Mouse (Mus musculus) stomach, postnatal 0 days (tissue): ENCODE data around the gene Urad. TPM values are rescaled to one million over a fixed set of nuclear protein-coding genes. Genes with fewer than 3 reads are reported as not detected.

ENCODE experiments used
- ATAC-seq: fragments of 200-750 bp; cut with Nextera tagmentation; 2 replicates; pipeline ENCODE4 v1.8.0; 2017; ENCODE audit not compliant: low FRiP score, low TSS enrichment
- DNase-seq: peaks from one replicate; pipeline ENCODE4 v3.0.0-alpha.2; 2016; ENCODE audit warnings: low spot score
- H3K27ac ChIP-seq: fragments of 300-500 bp; sonication (generic); replicated peaks from 2 replicates; pipeline ENCODE4 v1.5.1; 2014; ENCODE audit warnings: mild to moderate bottlenecking, control low read depth
- H3K27me3 ChIP-seq: fragments of 300-500 bp; sonication (generic); 2 replicates; pipeline ENCODE4 v1.6.1; 2014; ENCODE audit warnings: low read length; ENCODE audit not compliant: control insufficient read depth, insufficient read depth
- H3K36me3 ChIP-seq: fragments of 300-500 bp; sonication (generic); 2 replicates; pipeline ENCODE4 v1.6.1; 2014; ENCODE audit warnings: low read length, mixed read lengths; ENCODE audit not compliant: control insufficient read depth, insufficient read depth
- H3K4me1 ChIP-seq: fragments of 300-500 bp; sonication (generic); replicated peaks from 2 replicates; pipeline ENCODE4 v1.6.1; 2014; ENCODE audit warnings: antibody characterized with exemption; ENCODE audit not compliant: control insufficient read depth, insufficient read depth
- H3K4me2 ChIP-seq: fragments of 300-500 bp; sonication (generic); replicated peaks from 2 replicates; pipeline ENCODE4 v1.6.1; 2014; ENCODE audit warnings: low read depth, mild to moderate bottlenecking, control low read depth, moderate library complexity
- H3K4me3 ChIP-seq: fragments of 300-500 bp; sonication (generic); 2 replicates; pipeline ENCODE4 v1.5.1; 2014; ENCODE audit warnings: low read depth, low read length, control low read depth
- H3K9ac ChIP-seq: fragments of 300-500 bp; sonication (generic); 2 replicates; pipeline ENCODE4 v1.6.1; 2014; ENCODE audit warnings: mild to moderate bottlenecking, low read length, control low read depth, mixed read lengths
- H3K9me3 ChIP-seq: fragments of 300-500 bp; sonication (generic); 2 replicates; pipeline ENCODE4 v1.6.1; 2016; ENCODE audit warnings: low read length; ENCODE audit not compliant: control insufficient read depth
- CTCF ChIP-seq: IDR thresholded peaks from 2 replicates; pipeline ENCODE4 v1.5.1; 2016; ENCODE audit warnings: antibody characterized with exemption, low read depth, mild to moderate bottlenecking, moderate library complexity
- EP300 ChIP-seq: optimal IDR thresholded peaks from 2 replicates; pipeline ENCODE3; 2016; ENCODE audit warnings: antibody characterized with exemption
- WGBS: fragments of 180-500 bp; shearing (Covaris S2); extraction: QIAGEN DNeasy Blood & Tissue Kit; methylation state at CpG from one replicate; pipeline ENCODE4 v1.1.7; 2014; 5-methylcytosine and 5-hydroxymethylcytosine counted together
- polyA plus RNA-seq: library from polyadenylated mRNA; unstranded; fragments of >200 nt; fragmentation: Nextera tagmentation; extraction: Ambion mirVana; gene quantifications from 2 replicates; pipeline ENCODE4 v1.2.1, GENCODE M21; 2015

The Urad gene
- polyA plus RNA-seq, 1 experiment from 2014 or later = not detected

DNA sequence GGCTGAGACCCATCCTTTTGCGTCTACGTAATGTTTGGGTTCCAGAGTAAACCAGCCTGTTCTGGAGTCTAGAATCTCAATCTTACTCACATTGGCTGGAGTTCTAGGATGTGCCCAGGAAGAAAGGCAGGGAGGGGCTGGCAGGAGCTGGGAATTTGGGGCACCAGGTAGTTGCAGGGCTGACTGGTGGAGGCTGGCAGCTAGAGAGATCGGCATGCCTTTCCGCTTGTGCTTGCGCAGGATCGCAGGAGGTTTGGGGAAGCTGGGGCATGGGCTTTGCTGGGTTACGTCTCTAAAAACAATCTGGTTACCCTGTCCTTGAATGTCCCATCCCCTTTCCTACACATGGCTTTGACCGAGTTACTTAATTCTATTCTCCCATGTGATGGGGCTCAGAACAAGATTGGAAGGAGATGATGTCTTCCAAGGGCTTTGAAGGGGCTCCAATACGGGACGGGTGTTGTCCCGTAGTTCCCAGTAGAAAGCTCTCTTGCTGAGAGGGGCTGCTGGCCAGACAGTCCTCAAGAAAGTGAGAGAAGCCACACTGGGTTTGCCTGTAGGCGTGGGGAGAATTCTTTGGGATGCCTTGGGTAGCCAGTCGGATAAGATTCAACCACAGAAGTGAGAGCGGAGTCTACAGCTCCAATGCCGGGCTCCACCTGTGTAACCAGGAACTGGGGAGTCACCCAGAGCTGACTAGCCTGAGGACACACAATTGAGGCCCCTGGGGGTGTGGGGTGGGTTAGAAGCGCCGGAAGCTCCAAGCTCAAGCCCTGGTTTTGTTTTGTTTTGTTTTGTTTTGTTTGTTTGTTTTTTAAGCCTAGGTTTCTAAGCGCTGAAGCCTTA, 45.3 kb downstream of the Urad start:
- no peak overlapping the region for H3K4me2 ChIP-seq
- 0 out of 2 replicates have a peak, but pooled peaks have one; percentile 57 for ATAC-seq

DNA sequence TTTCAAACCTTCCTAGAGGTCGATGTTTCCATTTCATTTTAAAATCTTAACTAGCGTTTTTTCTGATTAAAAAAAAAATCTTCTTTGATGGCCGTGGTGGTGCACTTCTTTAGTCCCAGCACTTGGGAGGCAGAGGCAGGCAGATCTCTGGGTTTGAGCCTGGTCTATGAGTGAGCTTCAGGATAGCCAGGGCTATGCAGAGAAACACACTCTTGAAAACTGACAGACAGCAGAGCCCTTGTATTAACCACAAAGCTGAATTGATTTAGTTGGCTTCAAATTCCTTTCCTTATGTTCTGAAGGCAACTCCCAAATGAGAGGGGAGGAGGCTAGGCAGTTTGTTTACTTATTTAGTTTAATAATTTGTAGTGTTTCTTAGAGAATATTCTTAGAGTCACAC, 46.5 kb downstream of the Urad start:
- WGBS = 21% methylated on average over 3 of the region's 3 CpGs
- TF ChIP-seq EP300 (no peak), CTCF (no peak)
- no peaks in the 10 kb centered on the region for H3K9me3 ChIP-seq
- no peak overlapping the region for H3K4me3 ChIP-seq
- H3K9ac ChIP-seq = no peak overlapping the region
- peaks cover 28% of the 10 kb centered on the region for H3K27me3 ChIP-seq
- no peak overlapping the region for H3K27ac ChIP-seq
- DNase-seq (no peak), ATAC-seq (no peak)
- H3K4me2 ChIP-seq = no peak overlapping the region
- no peaks in the 10 kb centered on the region for H3K4me1 ChIP-seq
- H3K36me3 ChIP-seq = no peaks in the 10 kb centered on the region

More for the DNA sequence above, 45.3 kb downstream of the Urad start:
- WGBS = 7% methylated on average over 18 of the region's 18 CpGs
- H3K36me3 ChIP-seq = no peaks in the 10 kb centered on the region
- H3K27me3 ChIP-seq = peaks cover 20% of the 10 kb centered on the region; the same call in 1 of the 2 replicates
- H3K9ac ChIP-seq = no peak overlapping the region
- peak; percentile 36 for DNase-seq
- no peak overlapping the region for H3K27ac ChIP-seq
- TF ChIP-seq EP300 = no peak
- no peak for TF ChIP-seq CTCF
- no peaks in the 10 kb centered on the region for H3K4me1 ChIP-seq
- H3K9me3 ChIP-seq = no peaks in the 10 kb centered on the region
- no peak overlapping the region for H3K4me3 ChIP-seq

DNA sequence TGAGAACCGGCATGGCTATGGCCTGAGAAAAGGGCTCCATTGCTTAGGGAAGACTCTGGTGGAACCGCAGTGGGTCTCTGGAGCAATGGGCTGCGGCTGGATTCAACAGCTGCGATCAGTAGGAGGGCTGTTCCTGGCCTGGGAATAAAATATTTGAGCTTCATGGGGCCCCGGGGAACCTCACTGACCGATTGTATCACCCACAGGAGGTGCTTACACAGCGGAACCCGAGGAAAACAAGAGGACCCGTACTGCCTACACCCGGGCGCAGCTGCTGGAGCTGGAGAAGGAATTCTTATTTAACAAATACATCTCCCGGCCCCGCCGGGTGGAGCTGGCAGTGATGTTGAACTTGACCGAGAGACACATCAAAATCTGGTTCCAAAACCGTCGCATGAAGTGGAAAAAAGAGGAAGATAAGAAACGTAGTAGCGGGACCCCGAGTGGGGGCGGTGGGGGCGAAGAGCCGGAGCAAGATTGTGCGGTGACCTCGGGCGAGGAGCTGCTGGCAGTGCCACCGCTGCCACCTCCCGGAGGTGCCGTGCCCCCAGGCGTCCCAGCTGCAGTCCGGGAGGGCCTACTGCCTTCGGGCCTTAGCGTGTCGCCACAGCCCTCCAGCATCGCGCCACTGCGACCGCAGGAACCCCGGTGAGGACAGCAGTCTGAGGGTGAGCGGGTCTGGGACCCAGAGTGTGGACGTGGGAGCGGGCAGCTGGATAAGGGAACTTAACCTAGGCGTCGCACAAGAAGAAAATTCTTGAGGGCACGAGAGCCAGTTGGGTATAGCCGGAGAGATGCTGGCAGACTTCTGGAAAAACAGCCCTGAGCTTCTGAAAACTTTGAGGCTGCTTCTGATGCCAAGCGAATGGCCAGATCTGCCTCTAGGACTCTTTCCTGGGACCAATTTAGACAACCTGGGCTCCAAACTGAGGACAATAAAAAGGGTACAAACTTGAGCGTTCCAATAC, 47.8 kb downstream of the Urad start:
- Histone ChIP-seq H3K27ac (no peak overlapping the region), H3K9me3 (no peaks in the 10 kb centered on the region), H3K9ac (no peak overlapping the region), H3K4me2 (peak overlapping the region; percentile 32; the same call in 1 of the 2 replicates), H3K27me3 (peaks cover 40% of the 10 kb centered on the region), H3K4me3 (peak overlapping the region; percentile 6; the same call in 1 of the 2 replicates), H3K36me3 (no peaks in the 10 kb centered on the region), H3K4me1 (no peaks in the 10 kb centered on the region)
- DNase-seq (no peak), ATAC-seq (no peak)
- TF ChIP-seq EP300 (no peak), CTCF (no peak)
- 3% methylated on average over 48 of the region's 48 CpGs for WGBS

DNA sequence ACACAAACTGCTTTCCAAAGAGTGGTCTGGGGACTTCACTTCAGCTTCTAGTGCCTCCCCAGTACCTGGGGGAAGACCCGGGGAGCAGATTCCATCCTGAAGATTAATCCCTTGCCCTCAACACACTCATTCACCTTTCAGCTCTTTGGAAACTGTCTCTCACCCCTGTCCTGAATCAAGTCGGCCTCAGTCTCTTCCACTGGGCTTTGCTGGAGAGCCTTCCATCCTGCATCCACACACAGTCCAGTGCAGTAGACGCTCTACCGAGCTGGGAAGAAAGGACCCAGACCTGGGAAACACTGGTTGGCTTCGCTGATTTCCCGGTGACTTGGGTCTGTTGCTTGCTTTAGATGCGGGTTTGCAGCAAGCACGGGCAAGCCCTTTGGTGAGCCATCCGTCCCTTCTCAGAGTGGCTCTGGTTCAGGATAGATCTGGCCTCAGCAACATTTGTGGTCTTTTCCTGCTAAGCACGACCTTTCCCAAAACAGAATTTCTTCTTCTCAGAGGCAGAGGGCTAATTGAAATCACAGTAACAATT, 49.4 kb downstream of the Urad start:
- Histone ChIP-seq H3K4me2 (0 out of 2 replicates have a peak overlapping the region, but pooled peaks have one; percentile 14), H3K4me1 (no peaks in the 10 kb centered on the region), H3K4me3 (no peak overlapping the region), H3K27me3 (peaks cover 37% of the 10 kb centered on the region), H3K9ac (peak overlapping the region; percentile 23; the same call in 1 of the 2 replicates), H3K9me3 (no peaks in the 10 kb centered on the region), H3K27ac (no peak overlapping the region), H3K36me3 (no peaks in the 10 kb centered on the region)
- 11% methylated on average over 10 of the region's 10 CpGs for WGBS
- ATAC-seq (no peak), DNase-seq (no peak)
- TF ChIP-seq EP300 (no peak), CTCF (no peak)

DNA sequence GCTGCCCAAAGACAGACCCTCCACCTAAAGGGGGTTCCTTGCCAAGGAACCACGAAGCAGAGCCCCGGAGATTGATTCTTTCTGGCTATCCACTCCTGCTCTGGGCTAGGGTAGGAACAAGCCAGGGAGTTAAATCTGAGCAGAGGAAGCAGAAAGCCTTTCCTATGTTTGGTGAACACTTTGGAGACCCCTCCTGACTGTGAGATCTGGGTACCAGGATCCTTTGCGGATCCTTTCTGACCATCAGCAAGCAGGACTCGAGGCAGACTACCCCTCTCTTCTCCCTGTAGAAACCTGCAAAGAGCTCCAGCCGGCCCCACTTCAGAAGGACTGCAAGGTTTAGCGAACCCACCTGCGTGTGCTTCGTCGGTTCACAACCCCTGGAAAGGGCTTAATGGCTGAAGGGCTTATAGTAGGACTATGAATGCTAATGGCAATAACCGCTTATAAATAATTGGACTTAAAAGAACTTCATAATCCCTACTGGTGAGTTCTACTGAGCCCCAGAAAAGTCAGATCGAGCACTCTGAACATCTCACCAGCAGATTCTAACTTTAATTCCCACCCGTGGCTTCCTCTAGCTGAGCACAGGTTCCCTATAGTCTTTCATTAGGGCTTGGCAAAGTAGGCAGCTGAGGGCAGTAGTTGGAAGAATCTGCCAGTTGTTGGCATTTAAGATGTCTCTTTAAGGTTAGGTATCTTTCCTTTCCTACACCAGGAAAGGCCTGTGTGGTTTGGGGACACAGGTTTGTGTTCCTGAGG, 50.0 kb downstream of the Urad start:
- 24% methylated on average over 12 of the region's 12 CpGs for WGBS
- Histone ChIP-seq H3K4me1 (no peaks in the 10 kb centered on the region), H3K27me3 (peaks cover 33% of the 10 kb centered on the region), H3K4me2 (0 out of 2 replicates have a peak overlapping the region, but pooled peaks have one; percentile 14), H3K4me3 (peak overlapping the region; percentile 1; the same call in 1 of the 2 replicates), H3K27ac (0 out of 2 replicates have a peak overlapping the region, but pooled peaks have one; percentile 4), H3K9me3 (no peaks in the 10 kb centered on the region), H3K9ac (0 out of 2 replicates have a peak overlapping the region, but pooled peaks have one; percentile 41), H3K36me3 (no peaks in the 10 kb centered on the region)
- no peak for TF ChIP-seq CTCF
- TF ChIP-seq EP300 = no peak
- ATAC-seq = no peak
- no peak for DNase-seq
